Mouse (Mus musculus) T-helper 2 cell (primary cell): Measurements from ENCODE around the gene Slc25a30.

Experiments
- in situ Hi-C: fragments of 300-600 bp; cut with MboI, MseI; formaldehyde crosslinking; loops from one replicate; pipeline ENCODE4 v1.15.1; 2025; ENCODE audit warnings: high pct_unique_total_duplicates

The Slc25a30 gene

GRCm38 (mm10) chr14:75786868-75787793 is at the start of gene Slc25a30:
Gene Slc25a30 (minus strand): TSS chr14:75787037.
- in situ Hi-C loops: no loop called here

GRCm38 (mm10) chr14:75836579-75836978 is 49.7 kb upstream of the Slc25a30 start:
- in situ Hi-C loops: no loop called here

- in situ Hi-C loops: no loop called here
Observed at GRCm38 (mm10) chr14:75834739-75835381, 48.0 kb upstream of the Slc25a30 start.

- in situ Hi-C loops: no loop called here
Observed at GRCm38 (mm10) chr14:75834251-75834738, 47.5 kb upstream of the Slc25a30 start.

- in situ Hi-C loops: no loop called here
Observed at GRCm38 (mm10) chr14:75833546-75834250, 46.9 kb upstream of the Slc25a30 start.

GRCm38 (mm10) chr14:75832982-75833381 is 46.1 kb upstream of the Slc25a30 start:
- in situ Hi-C loops: no loop called here

GRCm38 (mm10) chr14:75832031-75832430 is 45.2 kb upstream of the Slc25a30 start:
- in situ Hi-C loops: no loop called here

GRCm38 (mm10) chr14:75829817-75830216 is 43.0 kb upstream of the Slc25a30 start:
- in situ Hi-C loops: loop anchor here (5.0 kb wide), 1 partner anchor 48 kb away; no protein-coding TSS in a partner anchor

GRCm38 (mm10) chr14:75828866-75829806 is 42.3 kb upstream of the Slc25a30 start:
- in situ Hi-C loops: loop anchor here (5.0 kb wide), 1 partner anchor 47 kb away; no protein-coding TSS in a partner anchor

GRCm38 (mm10) chr14:75828221-75828620 is 41.4 kb upstream of the Slc25a30 start:
- in situ Hi-C loops: loop anchor here (5.0 kb wide), 1 partner anchor 46 kb away; no protein-coding TSS in a partner anchor

- in situ Hi-C loops: loop anchor here (5.0 kb wide), 1 partner anchor 45 kb away; no protein-coding TSS in a partner anchor
Observed at GRCm38 (mm10) chr14:75826851-75827410, 40.1 kb upstream of the Slc25a30 start.

GRCm38 (mm10) chr14:75820007-75820406 is 33.2 kb upstream of the Slc25a30 start:
- in situ Hi-C loops: no loop called here

GRCm38 (mm10) chr14:75819341-75819740 is 32.5 kb upstream of the Slc25a30 start:
- in situ Hi-C loops: no loop called here

- in situ Hi-C loops: no loop called here
Observed at GRCm38 (mm10) chr14:75818528-75818927, 31.7 kb upstream of the Slc25a30 start.

GRCm38 (mm10) chr14:75809931-75810330 is 23.1 kb upstream of the Slc25a30 start:
- in situ Hi-C loops: no loop called here

- in situ Hi-C loops: no loop called here
Observed at GRCm38 (mm10) chr14:75807800-75808199, 21.0 kb upstream of the Slc25a30 start.

- in situ Hi-C loops: no loop called here
Observed at GRCm38 (mm10) chr14:75797769-75798386, 11.0 kb upstream of the Slc25a30 start.

GRCm38 (mm10) chr14:75795918-75796317 is 9.1 kb upstream of the Slc25a30 start:
- in situ Hi-C loops: no loop called here

GRCm38 (mm10) chr14:75794726-75795125 is 7.9 kb upstream of the Slc25a30 start:
- in situ Hi-C loops: no loop called here

- in situ Hi-C loops: no loop called here
Observed at GRCm38 (mm10) chr14:75794324-75794723, 7.5 kb upstream of the Slc25a30 start.
